Mouse (Mus musculus): Measurements from ENCODE around the gene Emcn. TPM values are rescaled to one million over a fixed set of nuclear protein-coding genes. Genes with fewer than 3 reads are reported as not detected.

The Emcn gene
- polyA plus RNA-seq, 1 experiment: 4.5 TPM

DNA sequence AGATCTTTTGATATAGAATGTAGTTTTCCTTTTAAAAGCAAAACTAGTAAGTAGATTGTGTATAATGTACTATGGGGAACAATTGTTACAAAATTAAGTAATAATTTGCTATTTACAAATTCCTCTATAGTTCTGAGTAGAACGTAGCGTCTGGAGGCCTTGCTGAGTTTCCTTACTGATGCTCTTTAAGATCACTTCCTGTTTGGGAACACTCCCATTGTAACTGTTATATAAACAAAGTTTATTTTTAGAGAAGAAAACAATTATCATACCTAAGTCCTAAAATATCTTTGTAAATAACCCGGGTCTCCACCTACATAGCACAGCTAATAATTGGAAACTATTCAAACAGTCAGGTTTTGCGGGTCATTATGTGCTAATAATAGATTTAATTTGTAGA lies 32.0 kb downstream of the Emcn start:
- Histone ChIP-seq H3K4me3 (ENCODE audit: low read depth, low read length) (no peak overlapping the region), H3K36me3 (ENCODE audit: control insufficient read depth, insufficient read depth, low read length) (no peaks in the 10 kb centered on the region), H3K27ac (ENCODE audit: insufficient read depth, low read depth, low read length) (no peak overlapping the region; the same call in 1 of the 2 replicates), H3K4me1 (ENCODE audit: control insufficient read depth, insufficient read depth, insufficient read length, low read length) (no peaks in the 10 kb centered on the region), H3K27me3 (ENCODE audit: control insufficient read depth, insufficient read depth, low read length) (no peaks in the 10 kb centered on the region)
- TF ChIP-seq POLR2A (IDR thresholded peaks at IDR 0.05; ENCODE audit: low read depth, low read length): no peak
- no peak for TF ChIP-seq CTCF (IDR thresholded peaks at IDR 0.05; ENCODE audit: extremely low read depth, insufficient read length, insufficient replicate concordance, low read depth, low read length)
- 79% methylated on average over 4 of the region's 4 CpGs for WGBS

DNA sequence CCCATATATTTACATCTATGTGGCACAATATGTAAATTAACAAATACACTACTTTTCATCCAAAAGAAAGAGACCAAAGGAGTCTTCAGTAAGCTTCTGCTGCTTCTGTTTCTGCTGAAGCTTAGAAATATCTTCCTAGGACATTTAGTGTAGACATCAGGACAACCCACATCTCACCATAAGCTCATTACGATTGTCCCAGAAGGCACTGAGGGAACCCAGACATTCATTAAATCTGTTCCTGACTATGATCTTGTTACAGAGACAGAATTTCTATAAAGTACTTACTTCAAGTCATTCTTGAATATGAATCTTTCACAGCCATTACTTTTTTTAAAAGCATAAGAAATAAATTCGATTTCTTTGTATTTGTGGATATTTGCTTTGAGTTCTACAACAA lies 41.4 kb downstream of the Emcn start:
- TF ChIP-seq CTCF (IDR thresholded peaks at IDR 0.05; ENCODE audit: extremely low read depth, insufficient read length, insufficient replicate concordance, low read depth, low read length): no peak
- TF ChIP-seq POLR2A (IDR thresholded peaks at IDR 0.05; ENCODE audit: low read depth, low read length): no peak
- H3K4me1 ChIP-seq (ENCODE audit: control insufficient read depth, insufficient read depth, insufficient read length, low read length): no peaks in the 10 kb centered on the region
- no peaks in the 10 kb centered on the region for H3K36me3 ChIP-seq (ENCODE audit: control insufficient read depth, insufficient read depth, low read length)
- no peak overlapping the region for H3K4me3 ChIP-seq (ENCODE audit: low read depth, low read length)
- 81% methylated on average over 2 of the region's 2 CpGs for WGBS
- no peak overlapping the region for H3K27ac ChIP-seq (ENCODE audit: insufficient read depth, low read depth, low read length)
- H3K27me3 ChIP-seq (ENCODE audit: control insufficient read depth, insufficient read depth, low read length): no peaks in the 10 kb centered on the region

DNA sequence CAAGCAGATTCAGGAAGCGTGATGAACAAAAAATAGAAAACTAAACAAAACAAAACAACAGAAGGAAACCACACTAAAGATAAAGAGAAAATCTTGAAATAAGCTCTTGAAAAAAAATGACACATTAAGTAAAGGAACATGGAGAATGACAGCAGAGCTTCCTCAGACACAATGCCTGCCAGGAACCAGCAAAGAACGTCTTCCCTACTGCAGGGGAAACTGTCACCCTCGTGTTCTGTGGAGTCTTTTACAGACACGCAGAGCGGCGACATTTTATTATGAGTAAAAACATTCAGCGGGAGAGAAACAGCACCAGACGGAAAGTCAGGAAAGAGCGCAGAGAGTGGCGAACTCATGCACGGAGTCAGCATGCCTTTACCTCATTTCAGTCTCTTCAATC lies 54.7 kb downstream of the Emcn start:
- TF ChIP-seq POLR2A (IDR thresholded peaks at IDR 0.05; ENCODE audit: low read depth, low read length) (no peak), CTCF (IDR thresholded peaks at IDR 0.05; ENCODE audit: extremely low read depth, insufficient read length, insufficient replicate concordance, low read depth, low read length) (no peak)
- Histone ChIP-seq H3K27ac (ENCODE audit: insufficient read depth, low read depth, low read length) (no peak overlapping the region), H3K27me3 (ENCODE audit: control insufficient read depth, insufficient read depth, low read length) (no peaks in the 10 kb centered on the region), H3K4me1 (ENCODE audit: control insufficient read depth, insufficient read depth, insufficient read length, low read length) (no peaks in the 10 kb centered on the region), H3K4me3 (ENCODE audit: low read depth, low read length) (no peak overlapping the region), H3K36me3 (ENCODE audit: control insufficient read depth, insufficient read depth, low read length) (no peaks in the 10 kb centered on the region)
- WGBS: 79% methylated on average over 11 of the region's 11 CpGs

DNA sequence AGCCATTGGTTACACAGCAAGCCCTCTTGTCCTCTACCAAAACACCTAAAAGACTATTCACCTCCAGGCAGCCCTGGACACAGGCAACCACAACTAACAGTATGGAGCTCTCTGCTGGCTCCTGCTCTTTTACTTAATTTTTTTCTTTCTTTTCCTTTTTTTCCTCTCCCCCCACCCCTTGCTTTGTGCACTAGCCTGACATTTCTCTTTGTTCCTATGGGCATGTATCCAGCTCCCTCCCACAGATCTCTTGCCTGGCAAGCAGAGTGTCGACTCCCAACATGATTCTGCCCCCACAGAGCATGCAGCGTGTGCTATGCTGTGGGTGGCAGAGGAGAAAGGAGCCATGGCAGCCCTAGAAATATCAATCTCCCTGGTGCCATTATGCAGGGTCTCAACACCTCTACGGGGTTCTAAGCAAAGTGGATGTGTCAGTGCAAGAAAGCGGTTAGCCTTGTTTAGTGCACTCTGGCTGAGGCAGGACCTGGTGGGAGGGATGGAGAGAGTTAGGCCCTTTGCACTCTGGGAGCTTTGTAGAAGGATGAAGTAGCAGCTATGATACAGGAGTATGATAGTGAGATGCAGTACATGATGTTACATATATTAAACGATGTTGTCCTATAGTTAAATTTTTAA lies 74.7 kb downstream of the Emcn start:
- 73% methylated on average over 5 of the region's 5 CpGs for WGBS
- Histone ChIP-seq H3K36me3 (ENCODE audit: control insufficient read depth, insufficient read depth, low read length) (no peaks in the 10 kb centered on the region), H3K27me3 (ENCODE audit: control insufficient read depth, insufficient read depth, low read length) (no peaks in the 10 kb centered on the region), H3K4me3 (ENCODE audit: low read depth, low read length) (no peak overlapping the region), H3K27ac (ENCODE audit: insufficient read depth, low read depth, low read length) (no peak overlapping the region), H3K4me1 (ENCODE audit: control insufficient read depth, insufficient read depth, insufficient read length, low read length) (no peaks in the 10 kb centered on the region)
- TF ChIP-seq POLR2A (IDR thresholded peaks at IDR 0.05; ENCODE audit: low read depth, low read length) (no peak), CTCF (IDR thresholded peaks at IDR 0.05; ENCODE audit: extremely low read depth, insufficient read length, insufficient replicate concordance, low read depth, low read length) (no peak)

DNA sequence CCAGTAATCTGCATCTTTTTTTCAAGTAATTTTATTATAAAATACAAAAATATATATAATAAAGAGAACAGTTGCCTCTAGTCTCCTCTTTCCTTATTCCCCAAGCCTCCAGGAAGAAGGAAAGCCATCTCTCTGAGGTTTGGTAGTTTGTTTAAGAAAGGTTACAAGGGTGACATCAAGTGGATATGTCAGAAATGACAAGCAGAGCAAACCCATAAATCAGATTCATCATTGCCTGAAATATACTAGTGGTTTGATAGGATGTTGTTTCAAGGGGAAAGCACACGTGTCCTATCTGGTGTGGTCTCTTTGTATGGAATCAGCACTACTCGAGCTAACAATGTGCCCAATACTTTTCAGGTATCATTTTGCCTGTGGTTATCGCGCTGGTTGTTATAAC lies 77.8 kb downstream of the Emcn start:
- Histone ChIP-seq H3K4me1 (ENCODE audit: control insufficient read depth, insufficient read depth, insufficient read length, low read length) (no peaks in the 10 kb centered on the region), H3K27me3 (ENCODE audit: control insufficient read depth, insufficient read depth, low read length) (no peaks in the 10 kb centered on the region), H3K36me3 (ENCODE audit: control insufficient read depth, insufficient read depth, low read length) (no peaks in the 10 kb centered on the region), H3K4me3 (ENCODE audit: low read depth, low read length) (no peak overlapping the region), H3K27ac (ENCODE audit: insufficient read depth, low read depth, low read length) (no peak overlapping the region)
- TF ChIP-seq CTCF (IDR thresholded peaks at IDR 0.05; ENCODE audit: extremely low read depth, insufficient read length, insufficient replicate concordance, low read depth, low read length): no peak
- TF ChIP-seq POLR2A (IDR thresholded peaks at IDR 0.05; ENCODE audit: low read depth, low read length): no peak
- 43% methylated on average over 4 of the region's 4 CpGs for WGBS

DNA sequence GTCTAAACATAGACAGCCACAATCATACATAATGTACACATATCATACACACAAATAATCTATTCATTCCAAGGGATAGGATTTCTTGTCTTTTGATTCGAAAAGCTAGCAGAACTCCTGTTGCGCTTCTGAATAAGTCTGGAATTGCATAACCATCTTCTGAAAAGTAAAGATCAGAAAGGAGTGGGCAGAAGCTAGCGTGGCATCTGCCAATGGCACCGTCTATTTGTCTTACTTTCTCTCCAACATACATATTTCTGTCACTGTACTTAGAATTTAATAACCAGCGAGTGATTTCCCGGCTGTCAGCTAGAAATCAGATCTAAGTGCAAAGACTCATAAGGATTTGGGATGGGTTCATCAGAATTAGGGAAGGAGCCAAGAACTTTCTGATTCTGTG lies 88.6 kb downstream of the Emcn start:
- WGBS: 93% methylated on average over 6 of the region's 6 CpGs

DNA sequence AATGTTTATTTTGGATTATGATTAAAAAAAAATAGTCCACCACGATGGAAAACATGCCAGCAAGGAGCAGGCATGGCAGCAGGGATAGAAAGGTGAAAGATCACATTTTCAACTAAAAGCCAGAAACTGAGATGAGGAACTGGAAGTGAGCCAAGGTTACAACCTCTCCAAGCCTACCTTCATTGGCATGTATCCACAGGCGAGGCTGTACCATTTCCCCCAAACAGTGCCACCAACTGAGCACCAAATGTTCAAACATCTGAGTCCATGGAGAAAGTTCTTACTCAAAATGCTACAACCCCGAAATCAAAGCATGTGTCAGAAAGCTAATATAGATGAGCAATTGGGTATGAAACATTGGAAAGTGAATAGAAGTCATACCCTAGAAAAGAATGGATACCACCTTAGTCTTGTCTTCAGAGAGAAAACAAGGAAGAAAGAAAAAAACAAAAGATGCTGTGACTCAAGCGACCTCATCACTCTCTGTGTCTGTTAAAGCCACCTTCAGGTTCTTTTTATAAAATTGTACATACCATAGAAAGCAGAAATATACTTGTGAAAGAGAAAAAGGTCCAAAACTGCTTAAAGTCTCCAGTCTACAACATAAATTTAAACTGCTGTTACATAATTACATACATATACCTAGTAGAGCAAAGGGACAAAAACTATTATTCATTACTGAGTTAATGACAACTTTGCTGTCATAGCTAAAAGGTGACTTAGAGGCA lies 124.2 kb downstream of the Emcn start:
- Histone ChIP-seq H3K27me3 (ENCODE audit: control insufficient read depth, insufficient read depth, low read length) (no peaks in the 10 kb centered on the region), H3K36me3 (ENCODE audit: control insufficient read depth, insufficient read depth, low read length) (no peaks in the 10 kb centered on the region), H3K4me1 (ENCODE audit: control insufficient read depth, insufficient read depth, insufficient read length, low read length) (no peaks in the 10 kb centered on the region), H3K27ac (ENCODE audit: insufficient read depth, low read depth, low read length) (no peak overlapping the region), H3K4me3 (ENCODE audit: low read depth, low read length) (no peak overlapping the region)
- TF ChIP-seq CTCF (IDR thresholded peaks at IDR 0.05; ENCODE audit: extremely low read depth, insufficient read length, insufficient replicate concordance, low read depth, low read length): no peak
- TF ChIP-seq POLR2A (IDR thresholded peaks at IDR 0.05; ENCODE audit: low read depth, low read length): no peak
- 66% methylated on average over 4 of the region's 4 CpGs for WGBS

More for the DNA sequence above, 88.6 kb downstream of the Emcn start:
- no peak overlapping the region for H3K27ac ChIP-seq (ENCODE audit: insufficient read depth, low read depth, low read length)
- no peaks in the 10 kb centered on the region for H3K4me1 ChIP-seq (ENCODE audit: control insufficient read depth, insufficient read depth, insufficient read length, low read length)
- H3K4me3 ChIP-seq (ENCODE audit: low read depth, low read length): no peak overlapping the region
- TF ChIP-seq POLR2A (IDR thresholded peaks at IDR 0.05; ENCODE audit: low read depth, low read length): no peak
- TF ChIP-seq CTCF (IDR thresholded peaks at IDR 0.05; ENCODE audit: extremely low read depth, insufficient read length, insufficient replicate concordance, low read depth, low read length): no peak
- no peaks in the 10 kb centered on the region for H3K27me3 ChIP-seq (ENCODE audit: control insufficient read depth, insufficient read depth, low read length)
- no peaks in the 10 kb centered on the region for H3K36me3 ChIP-seq (ENCODE audit: control insufficient read depth, insufficient read depth, low read length)

All from small intestine, adult 2 months (tissue).